Mouse (Mus musculus) embryonic fibroblast, embryonic 13.5 days (primary cell): ENCODE results near the gene Ttc22.

Experiments
- CTCF ChIP-seq: IDR thresholded peaks from 2 replicates; pipeline ENCODE4 v1.5.1; 2011; ENCODE audit warnings: mild to moderate bottlenecking, control low read depth, low read length, moderate library complexity, borderline replicate concordance; ENCODE audit not compliant: insufficient read depth
- POLR2A ChIP-seq: IDR thresholded peaks from 2 replicates; pipeline ENCODE4 v1.6.1; 2011; ENCODE audit warnings: low read depth, mild to moderate bottlenecking, control low read depth, low read length, moderate library complexity

- TF ChIP-seq CTCF (no peak), POLR2A (no peak)
Observed at GRCm38 (mm10) chr4:106597055-106597454, 25.2 kb upstream of the Ttc22 start.
